Mouse (Mus musculus): Measurements from ENCODE around the gene Gm28551.

Gm28551 gene

DNA sequence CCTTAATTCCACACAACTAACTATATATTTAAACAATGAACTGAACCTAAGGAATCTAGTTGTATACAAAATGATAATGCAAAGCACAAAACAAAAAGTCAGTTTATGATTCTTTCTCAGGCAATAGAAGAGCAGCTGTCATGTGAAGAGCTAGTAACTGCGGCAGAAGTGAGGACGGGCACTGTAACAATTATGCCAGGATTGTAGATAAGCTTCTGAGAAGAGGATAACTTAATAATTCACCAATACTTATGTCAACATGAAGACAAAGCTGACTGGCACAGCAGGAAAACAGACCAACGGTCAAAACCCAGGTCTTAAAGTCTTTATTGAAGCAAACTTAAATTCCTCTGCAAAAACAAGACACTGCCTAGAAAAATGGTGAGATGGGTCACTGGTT, 61.3 kb downstream of the Gm28551 start:
- no peak for DNase-seq (ENCODE audit: low read depth, low spot score)
